Mouse (Mus musculus) central nervous system, embryonic 11.5 days (tissue): ENCODE results near the gene Xlr3b. TPM values are rescaled to one million over a fixed set of nuclear protein-coding genes. Genes with fewer than 3 reads are reported as not detected.

Experiments used
- polyA plus RNA-seq: library from polyadenylated mRNA; depleted of rRNA; stranded (reverse); fragments of >200 nt; gene quantifications from 2 replicates; pipeline ENCODE4 v1.2.3, GENCODE M21; 2012; rRNA removed

Gene Xlr3b
- polyA plus RNA-seq = 9.6 and 11.1 TPM in 2 replicates

DNA sequence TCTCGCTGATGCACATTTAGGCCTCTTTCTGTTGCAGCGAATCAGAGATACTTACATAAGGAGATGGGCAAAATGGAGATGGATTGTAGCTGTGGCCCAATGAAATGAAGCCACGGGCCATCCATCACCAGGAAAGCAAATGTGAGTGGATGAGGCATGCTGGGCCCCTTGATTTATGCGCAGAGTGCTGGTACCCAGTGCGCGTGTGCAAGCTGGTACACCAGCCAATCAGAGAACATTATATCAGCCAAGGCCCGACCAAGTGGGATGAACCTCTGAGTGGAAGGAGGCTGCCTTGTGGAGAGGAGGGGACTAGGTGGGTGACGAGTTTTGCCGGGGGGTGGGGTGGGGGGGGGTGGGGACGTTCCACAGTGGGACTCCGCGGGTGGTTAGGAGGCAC, at the start of gene Xlr3b:
Gene Xlr3b (plus strand): TSS at position 274 of the 400 bp plus-strand sequence.

DNA sequence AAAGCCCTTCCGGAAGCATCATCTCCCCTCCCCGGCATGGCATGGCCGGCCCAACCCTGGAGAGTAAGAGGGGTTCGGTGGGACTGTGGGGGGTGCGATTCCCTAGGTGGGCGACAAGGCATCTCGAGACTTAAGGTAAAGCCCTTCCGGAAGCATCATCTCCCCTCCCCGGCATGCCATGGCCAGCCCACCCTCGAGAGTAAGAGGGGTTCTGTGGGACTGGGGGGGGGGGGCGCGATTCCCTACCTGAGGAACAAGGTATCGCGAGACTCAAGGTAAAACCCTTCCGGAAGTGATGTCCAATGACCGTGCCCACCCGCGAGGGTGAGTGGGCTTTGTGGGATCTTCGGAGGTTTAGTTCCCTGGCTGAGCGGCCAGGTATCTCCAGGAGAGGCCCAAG, 43.5 kb upstream of the Xlr3b start, which contains the start of gene Xlr5b:
Gene Xlr5b (plus strand): TSS at position 301 of the 400 bp plus-strand sequence.

GRCm38 (mm10) chrX:73149350-73149749, 42.7 kb upstream of the Xlr3b start, which contains the start of gene DXBay18:
Gene DXBay18, minus strand, starts transcription at chrX:73149450.

DNA sequence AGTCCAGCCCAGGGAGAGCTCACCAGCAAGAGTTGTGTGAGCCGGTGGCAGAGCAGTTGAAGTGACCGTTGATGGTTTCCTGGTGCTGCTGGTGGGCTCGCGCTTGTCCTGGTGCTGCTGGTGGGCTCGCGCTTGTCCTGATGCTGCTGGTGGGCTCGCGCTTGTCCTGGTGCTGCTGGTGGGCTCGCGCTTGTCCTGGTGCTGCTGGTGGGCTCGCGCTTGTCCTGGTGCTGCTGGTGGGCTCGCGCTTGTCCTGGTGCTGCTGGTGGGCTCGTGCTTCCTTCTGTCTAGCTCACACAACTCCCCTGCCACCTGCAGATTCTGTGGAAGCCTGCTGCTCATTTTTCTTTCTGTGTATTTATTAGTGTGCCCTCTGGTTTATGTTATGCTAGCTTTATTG, 15.1 kb upstream of the Xlr3b start, which contains the start of gene Spin2d:
Gene Spin2d (minus strand): TSS at position 101 of the 400 bp plus-strand sequence.

DNA sequence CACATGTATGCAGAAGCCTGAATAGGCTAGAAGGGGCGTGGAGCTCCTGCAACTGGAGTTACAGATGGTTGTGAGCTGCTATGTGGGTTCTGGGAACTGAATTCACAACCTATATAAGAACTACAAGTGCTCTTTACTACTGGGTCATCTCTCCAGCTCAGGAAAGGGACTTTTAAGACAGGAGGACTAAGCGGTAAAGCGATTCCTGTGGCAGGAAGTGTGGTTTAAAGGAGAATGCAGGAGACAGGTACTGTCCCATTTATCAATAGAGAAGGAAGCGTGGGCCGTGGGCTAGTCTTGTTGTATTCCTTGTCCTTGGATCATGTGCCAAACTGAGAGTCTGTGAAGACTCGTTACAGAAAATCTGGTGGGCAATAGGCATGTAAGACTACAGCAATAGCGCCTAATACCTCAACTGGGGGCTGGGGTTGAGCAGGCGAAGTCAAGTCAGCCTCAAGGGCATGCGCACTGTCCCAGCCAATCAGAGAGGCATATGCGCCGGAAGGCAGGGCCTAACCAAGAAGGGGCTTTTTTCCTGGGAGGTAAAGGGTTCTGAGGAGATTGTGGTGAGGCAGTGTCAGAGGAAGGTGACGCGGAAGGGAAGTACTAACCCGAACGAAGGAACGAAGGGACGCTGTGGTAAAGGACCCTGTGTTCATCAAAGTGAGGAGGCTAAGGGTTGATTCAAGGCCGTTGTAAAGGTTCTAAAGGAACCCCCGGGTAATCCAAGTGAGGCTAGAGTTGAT, 22.0 kb downstream of the Xlr3b start, which contains the start of gene Xlr4b:
Gene Xlr4b (plus strand): TSS at position 515 of the 746 bp plus-strand sequence.

GRCm38 (mm10) chrX:73227914-73228605, 36.1 kb downstream of the Xlr3b start, which contains the start of gene F8a:
Gene F8a, plus strand, starts transcription at chrX:73228291.

DNA sequence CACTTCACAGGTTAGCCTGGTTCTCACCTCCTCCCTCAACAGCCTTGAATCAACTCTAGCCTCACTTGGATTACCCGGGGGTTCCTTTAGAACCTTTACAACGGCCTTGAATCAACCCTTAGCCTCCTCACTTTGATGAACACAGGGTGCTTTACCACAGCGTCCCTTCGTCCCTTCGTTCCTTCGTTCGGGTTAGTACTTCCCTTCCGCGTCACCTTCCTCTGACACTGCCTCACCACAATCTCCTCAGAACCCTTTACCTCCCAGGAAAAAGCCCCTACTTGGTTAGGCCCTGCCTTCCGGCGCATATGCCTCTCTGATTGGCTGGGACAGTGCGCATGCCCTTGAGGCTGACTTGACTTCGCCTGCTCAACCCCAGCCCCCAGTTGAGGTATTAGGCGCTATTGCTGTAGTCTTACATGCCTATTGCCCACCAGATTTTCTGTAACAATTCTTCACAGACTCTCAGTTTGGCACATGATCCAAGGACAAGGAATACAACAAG, 50.9 kb downstream of the Xlr3b start, which contains the start of gene Xlr4c:
Gene Xlr4c (minus strand): TSS at position 310 of the 505 bp plus-strand sequence.

Other genes starting within 250 kb of the Xlr3b start
- gene Zfp185, start 204.9 kb upstream of the Xlr3b start, polyA plus RNA-seq = 2.4 and 4.9 TPM in 2 replicates
- 0.04 TPM in 2 replicates for gene Pnma5, start 155.1 kb upstream of the Xlr3b start, polyA plus RNA-seq
- 2.8 and 3.4 TPM in 2 replicates for gene Pnma3, start 127.4 kb upstream of the Xlr3b start, polyA plus RNA-seq
- gene Xlr4a, start 109.7 kb upstream of the Xlr3b start, polyA plus RNA-seq = 0.71 and 2.6 TPM in 2 replicates
- gene Xlr3a, start 95.1 kb upstream of the Xlr3b start, polyA plus RNA-seq = 1.7 and 3.5 TPM in 2 replicates
- 0.16 and 0.46 TPM in 2 replicates for gene Gm14685, start 75.2 kb upstream of the Xlr3b start, polyA plus RNA-seq
- not detected in 2 replicates for gene Xlr5b, start 43.4 kb upstream of the Xlr3b start, polyA plus RNA-seq
- 0.04 TPM in 1 of 2 replicates, not detected in the other for gene DXBay18, start 42.8 kb upstream of the Xlr3b start, polyA plus RNA-seq
- gene Spin2d, start 15.2 kb upstream of the Xlr3b start, polyA plus RNA-seq = not detected in 2 replicates
- gene Xlr4b, start 22.1 kb downstream of the Xlr3b start, polyA plus RNA-seq = 0.48 and 0.92 TPM in 2 replicates
- gene F8a, start 36.1 kb downstream of the Xlr3b start, polyA plus RNA-seq = 6.0 and 6.8 TPM in 2 replicates
- gene Xlr4c, start 50.9 kb downstream of the Xlr3b start, polyA plus RNA-seq = 0.78 TPM in 1 of 2 replicates, not detected in the other
- gene Xlr3c, start 73.2 kb downstream of the Xlr3b start, polyA plus RNA-seq = 0.06 and 0.14 TPM in 2 replicates
- 0.05 TPM in 1 of 2 replicates, not detected in the other for gene Xlr5a, start 100.8 kb downstream of the Xlr3b start, polyA plus RNA-seq
- not detected in 2 replicates for gene Xlr5c, start 100.8 kb downstream of the Xlr3b start, polyA plus RNA-seq
- not detected in 2 replicates for gene Gm45015, start 144.6 kb downstream of the Xlr3b start, polyA plus RNA-seq
- 14.2 and 28.7 TPM in 2 replicates for gene Zfp275, start 150.4 kb downstream of the Xlr3b start, polyA plus RNA-seq
- gene Gm18336, start 206.5 kb downstream of the Xlr3b start, polyA plus RNA-seq = 0.09 and 0.25 TPM in 2 replicates
- 0.12 and 0.27 TPM in 2 replicates for gene Zfp92, start 218.9 kb downstream of the Xlr3b start, polyA plus RNA-seq
- gene Trex2, start 243.1 kb downstream of the Xlr3b start, polyA plus RNA-seq = not detected in 2 replicates